Mouse (Mus musculus) spleen, adult 10 weeks (tissue): ENCODE data around the gene Tll2. TPM values are rescaled to one million over a fixed set of nuclear protein-coding genes. Genes with fewer than 3 reads are reported as not detected.

Experiments used
- polyA plus RNA-seq: library from polyadenylated mRNA; stranded (reverse); fragments of 350-450 nt; fragmentation: Illumina TruSeq; extraction: RNeasy Lipid Tissue Mini Kit (QIAGEN cat#74804); gene quantifications from one replicate; pipeline ENCODE4 v1.2.3, GENCODE M21; 2015; ENCODE audit warnings: low replicate concordance; ENCODE audit not compliant: insufficient read depth

Gene Tll2
- polyA plus RNA-seq: not detected

DNA sequence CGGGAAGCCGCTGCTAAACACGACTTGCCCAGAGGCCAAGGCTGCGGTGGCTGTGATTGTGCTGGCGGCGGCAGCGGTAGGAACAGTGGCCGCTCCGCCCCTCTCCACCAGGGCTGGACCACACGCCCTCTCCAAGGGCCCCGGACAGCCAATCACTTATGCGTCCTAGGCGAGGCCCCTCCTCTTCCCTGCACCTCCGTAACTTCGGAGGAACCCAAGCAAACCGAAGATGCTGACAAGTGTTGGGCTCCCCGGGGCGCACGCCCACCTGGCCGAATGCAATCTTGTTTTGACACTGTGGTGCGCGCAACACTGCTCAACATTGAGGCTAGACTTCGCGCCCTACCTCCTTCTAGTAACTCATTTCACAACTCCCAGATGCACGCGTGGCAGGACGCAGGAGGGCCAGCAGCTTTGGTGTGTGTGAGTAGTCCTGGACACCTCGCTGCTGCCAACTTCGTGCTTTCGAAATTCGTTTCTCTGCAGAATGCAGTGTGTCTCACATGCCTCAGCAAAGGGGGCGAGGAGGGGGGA is at the start of gene Tll2:
Tll2 (minus strand) TSS at position 25 of the 534 bp plus-strand sequence.

DNA sequence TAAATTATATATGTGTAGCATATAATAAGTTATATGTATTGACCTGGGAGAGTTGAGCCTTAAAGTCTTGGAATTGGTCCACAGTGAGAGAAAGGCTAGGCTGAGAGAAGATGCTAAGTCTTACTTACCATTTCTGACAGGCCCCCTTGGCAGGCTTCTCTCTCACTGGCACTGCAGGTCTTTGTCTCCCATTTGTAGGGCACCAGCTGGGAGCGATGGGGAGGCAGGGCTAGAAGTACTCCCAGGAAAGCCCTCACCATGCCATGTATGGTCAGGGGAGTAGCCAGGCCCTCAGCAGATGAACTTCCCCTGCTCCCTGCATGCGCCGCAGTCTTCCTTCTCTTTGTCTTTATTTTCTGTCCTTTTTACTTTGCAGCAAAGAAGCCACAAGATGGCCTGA is 129.7 kb downstream of the Tll2 start, which contains the start of gene Opalin:
Opalin (minus strand) TSS at position 208 of the 400 bp plus-strand sequence.

Other genes with a start within 250 kb of the Tll2 start
- 171 TPM for gene Blnk, start 212.3 kb downstream of the Tll2 start, polyA plus RNA-seq
- 3.1 TPM for gene Dntt, start 177.6 kb downstream of the Tll2 start, polyA plus RNA-seq
- not detected for gene Opalin, start 129.7 kb downstream of the Tll2 start, polyA plus RNA-seq
- 230 TPM for gene Tm9sf3, start 57.2 kb upstream of the Tll2 start, polyA plus RNA-seq
- gene Pik3ap1, start 178.3 kb upstream of the Tll2 start, polyA plus RNA-seq: 94.1 TPM